Mouse (Mus musculus): ENCODE measurements around the gene Tph1. TPM values are rescaled to one million over a fixed set of nuclear protein-coding genes. Genes with fewer than 3 reads are reported as not detected.

Tph1 gene
- polyA plus RNA-seq, 1 experiment from 2014 or later, result 1.1 TPM

GRCm38 (mm10) chr7:46638889-46639691, 33.2 kb downstream of the Tph1 start:
- ATAC-seq (ENCODE audit: low FRiP score, low TSS enrichment), result peak; percentile 29
- Histone ChIP-seq H3K4me1 (ENCODE audit: control insufficient read depth, insufficient read depth, low read length) (peaks cover 9% of the 10 kb centered on the region), H3K27ac (ENCODE audit: low read depth, low read length) (no peak overlapping the region), H3K9ac (ENCODE audit: low read depth, low read length) (peak overlapping the region; percentile 69), H3K9me3 (ENCODE audit: control insufficient read depth, low read length) (no peaks in the 10 kb centered on the region), H3K4me2 (replicated peaks; ENCODE audit: low read depth, low read length) (peak overlapping the region; percentile 77), H3K36me3 (ENCODE audit: control insufficient read depth, insufficient read depth, low read length) (no peaks in the 10 kb centered on the region), H3K27me3 (ENCODE audit: control insufficient read depth, insufficient read depth, low read length) (no peaks in the 10 kb centered on the region), H3K4me3 (ENCODE audit: low read length) (peak overlapping the region; percentile 60)
- WGBS, result 9% methylated on average over 32 of the region's 32 CpGs

GRCm38 (mm10) chr7:46628375-46628975, 43.9 kb downstream of the Tph1 start:
- H3K9me3 ChIP-seq (ENCODE audit: control insufficient read depth, low read length), result no peaks in the 10 kb centered on the region
- H3K27ac ChIP-seq (ENCODE audit: low read depth, low read length), result no peak overlapping the region
- ATAC-seq (ENCODE audit: low FRiP score, low TSS enrichment), result no peak
- H3K4me3 ChIP-seq (ENCODE audit: low read length), result no peak overlapping the region
- H3K4me1 ChIP-seq (ENCODE audit: control insufficient read depth, insufficient read depth, low read length), result no peaks in the 10 kb centered on the region
- H3K9ac ChIP-seq (ENCODE audit: low read depth, low read length), result no peak overlapping the region
- WGBS, result 68% methylated on average over 8 of the region's 8 CpGs
- H3K36me3 ChIP-seq (ENCODE audit: control insufficient read depth, insufficient read depth, low read length), result no peaks in the 10 kb centered on the region
- H3K4me2 ChIP-seq (replicated peaks; ENCODE audit: low read depth, low read length), result no peak overlapping the region
- no peaks in the 10 kb centered on the region for H3K27me3 ChIP-seq (ENCODE audit: control insufficient read depth, insufficient read depth, low read length)

- no peaks in the 10 kb centered on the region for H3K9me3 ChIP-seq (ENCODE audit: control insufficient read depth, low read length)
- H3K36me3 ChIP-seq (ENCODE audit: control insufficient read depth, insufficient read depth, low read length), result peaks cover 1% of the 10 kb centered on the region; the same call in 1 of the 2 replicates
- H3K9ac ChIP-seq (ENCODE audit: low read depth, low read length), result no peak overlapping the region
- H3K4me2 ChIP-seq (replicated peaks; ENCODE audit: low read depth, low read length), result no peak overlapping the region
- no peak for ATAC-seq (ENCODE audit: low FRiP score, low TSS enrichment)
- no peaks in the 10 kb centered on the region for H3K4me1 ChIP-seq (ENCODE audit: control insufficient read depth, insufficient read depth, low read length)
- no peak overlapping the region for H3K4me3 ChIP-seq (ENCODE audit: low read length)
- H3K27ac ChIP-seq (ENCODE audit: low read depth, low read length), result no peak overlapping the region
- H3K27me3 ChIP-seq (ENCODE audit: control insufficient read depth, insufficient read depth, low read length), result no peaks in the 10 kb centered on the region
- WGBS, result 79% methylated on average over 2 of the region's 3 CpGs
Measured at GRCm38 (mm10) chr7:46623979-46624378, 48.4 kb downstream of the Tph1 start.

- no peak for ATAC-seq (ENCODE audit: low FRiP score, low TSS enrichment)
- Histone ChIP-seq H3K4me1 (ENCODE audit: control insufficient read depth, insufficient read depth, low read length) (peaks cover 5% of the 10 kb centered on the region; the same call in 1 of the 2 replicates), H3K27me3 (ENCODE audit: control insufficient read depth, insufficient read depth, low read length) (no peaks in the 10 kb centered on the region), H3K4me3 (ENCODE audit: low read length) (no peak overlapping the region), H3K36me3 (ENCODE audit: control insufficient read depth, insufficient read depth, low read length) (peaks cover 3% of the 10 kb centered on the region; the same call in 1 of the 2 replicates), H3K27ac (ENCODE audit: low read depth, low read length) (no peak overlapping the region), H3K9ac (ENCODE audit: low read depth, low read length) (no peak overlapping the region), H3K9me3 (ENCODE audit: control insufficient read depth, low read length) (no peaks in the 10 kb centered on the region), H3K4me2 (replicated peaks; ENCODE audit: low read depth, low read length) (no peak overlapping the region)
- WGBS, result 90% methylated on average over 23 of the region's 23 CpGs
Measured at GRCm38 (mm10) chr7:46618416-46619110, 53.8 kb downstream of the Tph1 start.

- WGBS, result 93% methylated on average over 7 of the region's 7 CpGs
- Histone ChIP-seq H3K4me3 (ENCODE audit: low read length) (no peak overlapping the region), H3K4me1 (ENCODE audit: control insufficient read depth, insufficient read depth, low read length) (peaks cover 10% of the 10 kb centered on the region; the same call in 1 of the 2 replicates), H3K27ac (ENCODE audit: low read depth, low read length) (no peak overlapping the region), H3K9me3 (ENCODE audit: control insufficient read depth, low read length) (no peaks in the 10 kb centered on the region), H3K36me3 (ENCODE audit: control insufficient read depth, insufficient read depth, low read length) (peaks cover 3% of the 10 kb centered on the region; the same call in 1 of the 2 replicates), H3K27me3 (ENCODE audit: control insufficient read depth, insufficient read depth, low read length) (no peaks in the 10 kb centered on the region), H3K9ac (ENCODE audit: low read depth, low read length) (no peak overlapping the region), H3K4me2 (replicated peaks; ENCODE audit: low read depth, low read length) (no peak overlapping the region)
- ATAC-seq (ENCODE audit: low FRiP score, low TSS enrichment), result no peak
Measured at GRCm38 (mm10) chr7:46616429-46617005, 55.8 kb downstream of the Tph1 start.

- 44% methylated on average over 5 of the region's 5 CpGs for whole genome bisulfite sequencing
- H3K4me1 ChIP-seq (ENCODE audit: control insufficient read depth, insufficient read depth, low read length), result peaks cover 10% of the 10 kb centered on the region; the same call in 1 of the 2 replicates
- no peaks in the 10 kb centered on the region for H3K27me3 ChIP-seq (ENCODE audit: control insufficient read depth, insufficient read depth, low read length)
- H3K36me3 ChIP-seq (ENCODE audit: control insufficient read depth, insufficient read depth, low read length), result peaks cover 3% of the 10 kb centered on the region; the same call in 1 of the 2 replicates
- no peak overlapping the region for H3K4me2 ChIP-seq (replicated peaks; ENCODE audit: low read depth, low read length)
- no peak overlapping the region for H3K27ac ChIP-seq (ENCODE audit: low read depth, low read length)
- no peak overlapping the region for H3K4me3 ChIP-seq (ENCODE audit: low read length)
- no peaks in the 10 kb centered on the region for H3K9me3 ChIP-seq (ENCODE audit: control insufficient read depth, low read length)
- H3K9ac ChIP-seq (ENCODE audit: low read depth, low read length), result no peak overlapping the region
- ATAC-seq (ENCODE audit: low FRiP score, low TSS enrichment), result no peak
Measured at GRCm38 (mm10) chr7:46615256-46615977, 56.9 kb downstream of the Tph1 start.

- no peak overlapping the region for H3K9ac ChIP-seq (ENCODE audit: low read depth, low read length)
- no peak for ATAC-seq (ENCODE audit: low FRiP score, low TSS enrichment)
- WGBS, result 91% methylated on average over 12 of the region's 12 CpGs
Measured at GRCm38 (mm10) chr7:46614263-46614662, 58.1 kb downstream of the Tph1 start.

GRCm38 (mm10) chr7:46613091-46613490, 59.2 kb downstream of the Tph1 start:
- WGBS, result 36% methylated on average over 10 of the region's 10 CpGs
- Histone ChIP-seq H3K4me2 (replicated peaks; ENCODE audit: low read depth, low read length) (no peak overlapping the region), H3K4me1 (ENCODE audit: control insufficient read depth, insufficient read depth, low read length) (peaks cover 10% of the 10 kb centered on the region; the same call in 1 of the 2 replicates), H3K4me3 (ENCODE audit: low read length) (no peak overlapping the region), H3K36me3 (ENCODE audit: control insufficient read depth, insufficient read depth, low read length) (no peaks in the 10 kb centered on the region), H3K27ac (ENCODE audit: low read depth, low read length) (no peak overlapping the region), H3K9ac (ENCODE audit: low read depth, low read length) (no peak overlapping the region), H3K9me3 (ENCODE audit: control insufficient read depth, low read length) (no peaks in the 10 kb centered on the region), H3K27me3 (ENCODE audit: control insufficient read depth, insufficient read depth, low read length) (no peaks in the 10 kb centered on the region)
- peak; percentile 45; the same call in 1 of the 2 replicates for ATAC-seq (ENCODE audit: low FRiP score, low TSS enrichment)

More at GRCm38 (mm10) chr7:46614263-46614662, 58.1 kb downstream of the Tph1 start:
- H3K36me3 ChIP-seq (ENCODE audit: control insufficient read depth, insufficient read depth, low read length), result peaks cover 3% of the 10 kb centered on the region; the same call in 1 of the 2 replicates
- H3K27ac ChIP-seq (ENCODE audit: low read depth, low read length), result no peak overlapping the region
- H3K9me3 ChIP-seq (ENCODE audit: control insufficient read depth, low read length), result no peaks in the 10 kb centered on the region
- peaks cover 10% of the 10 kb centered on the region; the same call in 1 of the 2 replicates for H3K4me1 ChIP-seq (ENCODE audit: control insufficient read depth, insufficient read depth, low read length)
- H3K4me2 ChIP-seq (replicated peaks; ENCODE audit: low read depth, low read length), result no peak overlapping the region
- H3K27me3 ChIP-seq (ENCODE audit: control insufficient read depth, insufficient read depth, low read length), result no peaks in the 10 kb centered on the region
- no peak overlapping the region for H3K4me3 ChIP-seq (ENCODE audit: low read length)
